Mouse (Mus musculus) ovary, postnatal 36 days (tissue): ENCODE results near the gene Mocs3.
A peak's percentile ranks its signal among the peaks of the same experiment; 100 is the strongest.

Source experiments
- DNase-seq: peaks from one replicate; pipeline ENCODE4 v3.0.0; 2022; ENCODE audit warnings: low spot score, mixed read lengths

Mocs3 gene

GRCm38 (mm10) chr2:168242841-168243240 is 12.4 kb downstream of the Mocs3 start:
- DNase-seq = no peak

- no peak for DNase-seq
Measured at GRCm38 (mm10) chr2:168243278-168243677, 12.9 kb downstream of the Mocs3 start.

- no peak for DNase-seq
Measured at GRCm38 (mm10) chr2:168245571-168245970, 15.1 kb downstream of the Mocs3 start.

- DNase-seq = no peak
Measured at GRCm38 (mm10) chr2:168248167-168248855, 17.9 kb downstream of the Mocs3 start.

- DNase-seq = no peak
Measured at GRCm38 (mm10) chr2:168248856-168249245, 18.4 kb downstream of the Mocs3 start.

- DNase-seq = peak; percentile 53
Measured at GRCm38 (mm10) chr2:168250270-168250669, 19.8 kb downstream of the Mocs3 start.

GRCm38 (mm10) chr2:168252639-168253292 is 22.3 kb downstream of the Mocs3 start:
- DNase-seq = no peak

- DNase-seq = no peak
Measured at GRCm38 (mm10) chr2:168253822-168254221, 23.4 kb downstream of the Mocs3 start.

GRCm38 (mm10) chr2:168256506-168256905 is 26.1 kb downstream of the Mocs3 start:
- no peak for DNase-seq

- DNase-seq = no peak
Measured at GRCm38 (mm10) chr2:168257188-168257587, 26.8 kb downstream of the Mocs3 start.

GRCm38 (mm10) chr2:168259046-168259445 is 28.6 kb downstream of the Mocs3 start:
- no peak for DNase-seq

- no peak for DNase-seq
Measured at GRCm38 (mm10) chr2:168260124-168260523, 29.7 kb downstream of the Mocs3 start.

- no peak for DNase-seq
Measured at GRCm38 (mm10) chr2:168260900-168261299, 30.5 kb downstream of the Mocs3 start.

- DNase-seq = no peak
Measured at GRCm38 (mm10) chr2:168268033-168268432, 37.6 kb downstream of the Mocs3 start.

- DNase-seq = no peak
Measured at GRCm38 (mm10) chr2:168273387-168273786, 43.0 kb downstream of the Mocs3 start.

GRCm38 (mm10) chr2:168274374-168274935 is 44.0 kb downstream of the Mocs3 start:
- peak; percentile 59 for DNase-seq

- DNase-seq = peak; percentile 52
Measured at GRCm38 (mm10) chr2:168280729-168281581, 50.5 kb downstream of the Mocs3 start.

GRCm38 (mm10) chr2:168281582-168281981 is 51.2 kb downstream of the Mocs3 start, which contains the start of gene Kcng1:
TSS of gene Kcng1 (minus strand) at chr2:168281736.
- DNase-seq = no peak
